Mouse (Mus musculus): Measurements from ENCODE around the gene Atp6v1g1. TPM values are rescaled to one million over a fixed set of nuclear protein-coding genes. Genes with fewer than 3 reads are reported as not detected.

Gene Atp6v1g1
- polyA plus RNA-seq (2012; rRNA removed), result 83.4 and 95.0 TPM in 2 replicates

GRCm38 (mm10) chr4:63544494-63545230 is at the start of gene Atp6v1g1:
Atp6v1g1 (plus strand) TSS chr4:63544772.
- TF ChIP-seq CTCF (IDR thresholded peaks at IDR 0.05; ENCODE audit: control insufficient read depth, insufficient read depth, insufficient replicate concordance, low read depth, low read length) (no peak), POLR2A (IDR thresholded peaks at IDR 0.05; ENCODE audit: control insufficient read depth, low read depth, low read length) (peak; percentile 80)
- peaks cover 9% of the 10 kb centered on the region for H3K4me1 ChIP-seq (ENCODE audit: control insufficient read depth, insufficient read depth, low read length)
- peak within 1 kb of the TSS; percentile 99 for H3K4me3 ChIP-seq (ENCODE audit: control insufficient read depth, low read depth, low read length)
- no peaks in the 10 kb centered on the region for H3K27me3 ChIP-seq (ENCODE audit: control insufficient read depth, insufficient read depth, low read length)
- peak within 1 kb of the TSS; percentile 98 for H3K27ac ChIP-seq (ENCODE audit: control insufficient read depth, insufficient read depth, low read depth, low read length)
- no peaks in the 10 kb centered on the region for H3K36me3 ChIP-seq (ENCODE audit: control insufficient read depth, insufficient read depth, low read length)

- Histone ChIP-seq H3K4me3 (ENCODE audit: control insufficient read depth, low read depth, low read length) (peak overlapping the region; percentile 92), H3K4me1 (ENCODE audit: control insufficient read depth, insufficient read depth, low read length) (peaks cover 14% of the 10 kb centered on the region), H3K27me3 (ENCODE audit: control insufficient read depth, insufficient read depth, low read length) (no peaks in the 10 kb centered on the region), H3K27ac (ENCODE audit: control insufficient read depth, insufficient read depth, low read depth, low read length) (peak overlapping the region; percentile 39), H3K36me3 (ENCODE audit: control insufficient read depth, insufficient read depth, low read length) (no peaks in the 10 kb centered on the region)
- TF ChIP-seq POLR2A (IDR thresholded peaks at IDR 0.05; ENCODE audit: control insufficient read depth, low read depth, low read length) (no peak), CTCF (IDR thresholded peaks at IDR 0.05; ENCODE audit: control insufficient read depth, insufficient read depth, insufficient replicate concordance, low read depth, low read length) (no peak)
These were observed 49.3 kb upstream of the Atp6v1g1 start for GRCm38 (mm10) chr4:63494967-63495914.

GRCm38 (mm10) chr4:63495915-63496278 is 48.7 kb upstream of the Atp6v1g1 start, which contains the start of gene Whrn:
Whrn (minus strand) TSS chr4:63495991.
- Histone ChIP-seq H3K4me1 (ENCODE audit: control insufficient read depth, insufficient read depth, low read length) (peaks cover 14% of the 10 kb centered on the region), H3K36me3 (ENCODE audit: control insufficient read depth, insufficient read depth, low read length) (no peaks in the 10 kb centered on the region), H3K27me3 (ENCODE audit: control insufficient read depth, insufficient read depth, low read length) (no peaks in the 10 kb centered on the region), H3K27ac (ENCODE audit: control insufficient read depth, insufficient read depth, low read depth, low read length) (peak within 1 kb of the TSS; percentile 84), H3K4me3 (ENCODE audit: control insufficient read depth, low read depth, low read length) (peak within 1 kb of the TSS; percentile 99)
- peak; percentile 66 for TF ChIP-seq POLR2A (IDR thresholded peaks at IDR 0.05; ENCODE audit: control insufficient read depth, low read depth, low read length)
- no peak for TF ChIP-seq CTCF (IDR thresholded peaks at IDR 0.05; ENCODE audit: control insufficient read depth, insufficient read depth, insufficient replicate concordance, low read depth, low read length)

DNA sequence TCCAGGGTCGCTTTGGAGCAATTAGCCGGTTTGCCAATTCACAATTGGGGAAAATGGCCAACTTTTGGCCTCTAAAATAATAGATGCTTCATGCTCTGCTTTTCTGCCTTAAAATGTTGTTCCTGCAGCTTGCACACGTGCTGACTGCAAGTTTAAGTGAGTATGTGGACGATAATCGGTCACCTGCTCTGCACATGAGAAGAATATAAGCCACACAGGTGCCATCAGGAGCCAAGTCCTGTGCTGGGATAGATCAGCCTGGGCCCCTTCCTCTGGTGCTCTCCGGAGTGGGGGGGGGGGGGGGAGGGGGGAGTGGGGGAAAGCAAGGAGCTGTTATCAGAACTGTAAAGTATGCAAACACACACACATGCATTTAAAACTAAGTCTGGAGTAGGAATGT is 48.3 kb upstream of the Atp6v1g1 start:
- Histone ChIP-seq H3K4me1 (ENCODE audit: control insufficient read depth, insufficient read depth, low read length) (peaks cover 14% of the 10 kb centered on the region), H3K27me3 (ENCODE audit: control insufficient read depth, insufficient read depth, low read length) (no peaks in the 10 kb centered on the region), H3K4me3 (ENCODE audit: control insufficient read depth, low read depth, low read length) (peak overlapping the region; percentile 99), H3K27ac (ENCODE audit: control insufficient read depth, insufficient read depth, low read depth, low read length) (peak overlapping the region; percentile 84), H3K36me3 (ENCODE audit: control insufficient read depth, insufficient read depth, low read length) (no peaks in the 10 kb centered on the region)
- TF ChIP-seq POLR2A (IDR thresholded peaks at IDR 0.05; ENCODE audit: control insufficient read depth, low read depth, low read length) (no peak), CTCF (IDR thresholded peaks at IDR 0.05; ENCODE audit: control insufficient read depth, insufficient read depth, insufficient replicate concordance, low read depth, low read length) (no peak)

- H3K4me3 ChIP-seq (ENCODE audit: control insufficient read depth, low read depth, low read length), result no peak overlapping the region
- H3K4me1 ChIP-seq (ENCODE audit: control insufficient read depth, insufficient read depth, low read length), result peaks cover 13% of the 10 kb centered on the region
- no peaks in the 10 kb centered on the region for H3K36me3 ChIP-seq (ENCODE audit: control insufficient read depth, insufficient read depth, low read length)
- H3K27ac ChIP-seq (ENCODE audit: control insufficient read depth, insufficient read depth, low read depth, low read length), result no peak overlapping the region
- H3K27me3 ChIP-seq (ENCODE audit: control insufficient read depth, insufficient read depth, low read length), result no peaks in the 10 kb centered on the region
- TF ChIP-seq CTCF (IDR thresholded peaks at IDR 0.05; ENCODE audit: control insufficient read depth, insufficient read depth, insufficient replicate concordance, low read depth, low read length) (no peak), POLR2A (IDR thresholded peaks at IDR 0.05; ENCODE audit: control insufficient read depth, low read depth, low read length) (no peak)
These were observed 46.2 kb upstream of the Atp6v1g1 start for GRCm38 (mm10) chr4:63498346-63498745.

DNA sequence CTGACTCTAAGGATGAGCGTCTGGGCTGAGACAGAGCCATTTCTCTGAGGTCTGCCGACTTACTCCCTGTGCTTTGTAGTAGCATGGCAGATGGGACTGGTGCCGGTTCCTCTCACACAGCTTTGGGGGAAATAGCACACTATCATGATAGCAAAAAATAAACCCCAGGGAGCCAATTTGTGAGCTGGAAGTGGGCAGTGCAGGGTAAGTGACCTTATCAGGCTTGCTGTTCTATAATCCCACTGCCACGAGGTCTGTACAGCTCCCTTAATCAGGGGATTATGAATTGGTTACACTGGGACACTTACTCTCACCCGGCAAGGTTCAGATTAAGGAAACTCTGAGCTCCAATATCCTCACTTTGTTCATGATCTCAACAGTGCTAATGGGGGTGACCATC is 43.5 kb upstream of the Atp6v1g1 start:
- no peak overlapping the region for H3K4me3 ChIP-seq (ENCODE audit: control insufficient read depth, low read depth, low read length)
- no peaks in the 10 kb centered on the region for H3K27me3 ChIP-seq (ENCODE audit: control insufficient read depth, insufficient read depth, low read length)
- no peak overlapping the region for H3K27ac ChIP-seq (ENCODE audit: control insufficient read depth, insufficient read depth, low read depth, low read length)
- TF ChIP-seq POLR2A (IDR thresholded peaks at IDR 0.05; ENCODE audit: control insufficient read depth, low read depth, low read length) (no peak), CTCF (IDR thresholded peaks at IDR 0.05; ENCODE audit: control insufficient read depth, insufficient read depth, insufficient replicate concordance, low read depth, low read length) (no peak)
- H3K4me1 ChIP-seq (ENCODE audit: control insufficient read depth, insufficient read depth, low read length), result no peaks in the 10 kb centered on the region; the same call in 1 of the 2 replicates
- no peaks in the 10 kb centered on the region for H3K36me3 ChIP-seq (ENCODE audit: control insufficient read depth, insufficient read depth, low read length)

DNA sequence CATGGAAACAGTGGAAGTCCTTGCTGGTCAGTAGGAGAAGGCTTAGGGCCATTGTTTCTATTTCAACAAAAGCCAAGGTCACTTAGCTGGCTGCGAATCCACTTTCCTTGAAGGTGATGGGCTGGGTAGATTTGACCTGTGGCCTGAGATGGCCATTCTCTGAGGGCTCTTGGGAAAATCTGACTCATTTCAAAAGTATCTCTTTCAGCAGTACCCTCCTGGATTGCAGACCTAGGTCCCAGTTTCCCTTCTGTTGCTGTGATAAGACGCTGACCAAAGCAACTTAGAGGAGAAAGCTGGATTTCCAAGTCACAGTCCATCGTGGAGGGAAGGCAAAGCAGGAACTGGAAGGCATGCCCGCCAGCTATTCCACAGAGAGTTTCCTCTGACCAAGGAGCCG is 40.6 kb upstream of the Atp6v1g1 start:
- TF ChIP-seq CTCF (IDR thresholded peaks at IDR 0.05; ENCODE audit: control insufficient read depth, insufficient read depth, insufficient replicate concordance, low read depth, low read length), result no peak
- TF ChIP-seq POLR2A (IDR thresholded peaks at IDR 0.05; ENCODE audit: control insufficient read depth, low read depth, low read length), result no peak
- no peaks in the 10 kb centered on the region for H3K27me3 ChIP-seq (ENCODE audit: control insufficient read depth, insufficient read depth, low read length)
- no peak overlapping the region for H3K27ac ChIP-seq (ENCODE audit: control insufficient read depth, insufficient read depth, low read depth, low read length)
- H3K4me1 ChIP-seq (ENCODE audit: control insufficient read depth, insufficient read depth, low read length), result no peaks in the 10 kb centered on the region
- H3K36me3 ChIP-seq (ENCODE audit: control insufficient read depth, insufficient read depth, low read length), result no peaks in the 10 kb centered on the region
- H3K4me3 ChIP-seq (ENCODE audit: control insufficient read depth, low read depth, low read length), result no peak overlapping the region

Data from testis, adult 2 months (tissue).